Mouse (Mus musculus): ENCODE measurements around the gene Glcci1.
"Not testable (repeated sequence)": the region's sequence is repeated elsewhere in the genome, so short reads cannot be mapped to it uniquely, and the experiment has no call there.

Gene Glcci1

DNA sequence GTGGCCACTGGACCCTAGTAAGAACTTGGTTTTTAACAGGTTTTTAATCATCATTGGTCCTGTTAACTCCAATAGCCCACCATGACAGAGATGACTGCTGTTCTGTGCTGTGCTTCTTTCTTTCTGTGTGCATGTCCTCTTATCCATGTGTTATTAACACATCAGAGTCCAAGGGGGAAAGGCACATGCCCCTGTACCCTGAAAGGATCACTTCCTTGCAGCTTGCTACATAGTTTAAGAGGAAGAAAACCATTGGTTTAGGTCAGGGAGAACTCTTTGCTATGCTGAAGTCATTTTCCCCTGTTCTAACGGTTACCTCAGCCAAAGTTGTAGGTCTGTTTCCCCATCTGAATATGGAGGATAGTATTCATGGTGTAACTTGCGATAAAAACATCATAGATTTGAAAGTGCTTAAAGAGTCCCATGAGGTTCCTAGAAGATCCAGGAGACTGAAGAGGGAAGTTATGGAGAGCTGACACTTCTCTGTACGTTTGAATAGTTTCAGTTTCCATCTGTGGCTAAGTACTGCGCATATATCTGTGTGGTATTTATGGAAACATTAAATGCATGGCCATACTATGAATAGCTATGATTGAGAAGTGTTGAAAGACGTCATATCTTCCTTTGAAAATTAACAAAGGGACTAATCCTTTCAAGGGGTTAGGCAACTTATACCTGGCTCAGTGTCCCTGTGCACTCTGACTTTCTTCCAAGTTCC lies 14.1 kb upstream of the Glcci1 start:
- no peak for DNase-seq (ENCODE audit: extremely low spot score, low read depth, low spot score)

DNA sequence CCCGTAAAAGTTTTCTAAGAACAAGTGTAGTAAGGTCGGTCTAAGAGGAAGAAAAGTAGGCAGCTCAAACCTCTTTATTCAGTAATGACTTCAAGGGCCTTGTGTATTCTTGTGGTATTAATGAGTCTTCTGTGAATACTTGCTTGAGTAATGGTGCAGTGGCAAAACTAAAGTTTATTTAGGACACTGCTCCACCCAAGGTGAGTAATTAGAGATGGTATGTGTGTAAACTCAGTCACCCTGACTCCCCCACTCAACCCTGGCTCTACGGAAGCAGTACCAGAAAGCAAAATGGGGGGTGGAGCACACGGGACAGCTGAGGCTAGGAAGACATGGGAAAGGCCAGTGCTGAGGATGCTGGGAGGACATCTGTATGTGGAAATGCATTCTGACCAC lies 13.6 kb upstream of the Glcci1 start:
- DNase-seq (ENCODE audit: extremely low spot score, low read depth, low spot score): no peak

DNA sequence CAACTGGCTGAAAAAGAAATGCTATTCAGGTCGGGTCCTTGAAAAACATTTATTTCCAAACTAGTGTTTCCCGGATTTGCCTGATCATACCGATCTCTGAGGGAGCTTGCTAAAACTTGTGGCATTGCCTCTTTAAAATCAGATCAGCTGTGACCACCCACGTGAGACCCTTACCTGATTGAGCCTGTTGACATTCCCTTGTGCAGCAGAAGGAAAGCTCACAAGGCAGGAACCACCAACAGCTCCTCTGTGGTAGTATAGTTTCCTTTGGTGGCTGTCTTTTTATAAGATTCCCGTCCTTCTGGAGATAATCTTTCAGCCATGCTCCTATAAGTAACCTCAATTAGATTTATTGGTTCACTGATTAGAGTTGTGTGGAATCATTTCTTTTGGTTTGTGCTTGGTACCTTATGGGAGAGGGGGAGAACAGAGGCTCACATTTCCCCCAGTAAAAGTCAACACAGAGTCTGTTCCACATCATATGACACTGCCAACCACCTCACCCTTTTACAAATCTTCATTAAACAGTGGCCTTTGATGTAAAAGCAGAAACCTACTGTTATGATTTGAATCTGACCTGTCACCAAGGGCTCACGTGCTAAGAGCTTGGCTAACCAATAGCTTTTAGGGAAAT lies 12.0 kb upstream of the Glcci1 start:
- no peak for DNase-seq (ENCODE audit: extremely low spot score, low read depth, low spot score)

- no peak for DNase-seq (ENCODE audit: extremely low spot score, low read depth, low spot score)
These were observed 11.5 kb upstream of the Glcci1 start for GRCm38 (mm10) chr6:8497868-8498257.

DNA sequence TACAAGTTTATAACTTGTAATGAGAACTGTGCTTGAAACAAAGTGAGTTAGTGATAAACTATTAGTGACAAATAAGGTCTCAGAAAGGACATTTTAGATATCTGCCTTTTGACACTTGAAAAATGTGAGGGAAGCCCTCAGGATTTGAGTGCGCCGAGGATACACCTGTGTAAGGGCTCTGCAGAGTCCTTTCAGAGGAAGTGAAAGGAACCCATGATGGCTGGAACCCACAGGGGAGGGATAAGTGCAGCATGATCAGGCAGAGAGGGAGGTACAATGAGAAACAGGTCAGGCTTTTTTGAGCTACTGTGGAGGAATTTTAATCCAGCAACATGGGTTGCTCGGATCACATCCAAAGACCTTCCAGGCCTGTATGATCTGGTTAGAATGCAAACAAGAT lies 10.4 kb upstream of the Glcci1 start:
- DNase-seq (ENCODE audit: extremely low spot score, low read depth, low spot score): no peak

- DNase-seq (ENCODE audit: extremely low spot score, low read depth, low spot score): no peak
These were observed 5.4 kb upstream of the Glcci1 start for GRCm38 (mm10) chr6:8503953-8504352.

GRCm38 (mm10) chr6:8504521-8505228 lies 4.7 kb upstream of the Glcci1 start:
- DNase-seq (ENCODE audit: extremely low spot score, low read depth, low spot score): no peak

DNA sequence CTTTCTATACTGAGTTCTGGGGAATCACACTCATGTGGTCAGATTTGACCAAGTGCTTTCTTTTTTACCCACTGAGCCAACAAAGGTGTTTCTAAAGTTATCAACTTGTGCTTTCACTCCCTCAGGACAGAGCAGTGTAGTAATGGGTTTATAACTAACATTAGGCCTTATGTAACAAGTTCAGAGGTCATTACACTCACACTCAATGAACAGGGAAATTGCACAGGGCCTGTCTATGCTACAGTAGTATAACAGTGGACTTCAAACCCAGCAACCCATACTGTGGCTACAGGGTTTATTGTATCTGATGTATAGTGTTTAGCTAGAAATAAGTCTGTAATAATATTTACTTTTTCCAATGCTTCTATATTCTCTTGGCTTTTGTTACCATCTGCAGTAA lies 2.8 kb upstream of the Glcci1 start:
- DNase-seq (ENCODE audit: extremely low spot score, low read depth, low spot score): no peak

DNA sequence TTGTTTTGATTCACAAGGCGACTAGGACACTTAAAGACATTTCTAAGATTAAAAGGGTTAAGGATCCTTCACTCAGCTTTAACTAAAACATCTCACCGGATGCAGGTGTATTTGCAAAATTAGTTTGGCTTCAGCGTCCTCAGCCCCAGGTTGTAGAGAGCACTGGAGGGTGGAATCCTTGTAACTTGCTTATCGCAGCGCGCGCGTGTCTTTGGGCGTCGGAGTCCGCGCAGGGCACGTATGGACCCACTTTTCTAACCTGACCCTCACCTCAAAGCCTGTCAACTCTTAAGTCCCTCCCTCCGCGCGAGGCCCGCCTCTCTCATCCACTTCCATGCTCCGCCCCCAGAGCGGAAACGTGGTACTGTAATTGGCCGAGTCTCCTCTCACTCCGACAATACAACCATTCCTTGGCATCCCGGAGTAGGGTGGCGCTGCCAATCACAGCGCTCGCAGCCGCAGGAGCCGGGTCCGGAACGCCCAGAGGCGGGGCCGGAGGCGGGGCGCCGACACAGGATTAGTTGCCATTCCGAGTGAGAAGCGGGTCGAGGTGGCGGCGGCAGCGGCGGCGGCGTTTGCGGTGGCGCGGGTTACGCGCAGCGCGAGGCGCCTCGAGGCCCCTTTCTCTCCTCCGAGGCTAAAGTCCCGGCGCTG lies 390 bp upstream of the Glcci1 start:
- DNase-seq (ENCODE audit: extremely low spot score, low read depth, low spot score): peak; percentile 90

DNA sequence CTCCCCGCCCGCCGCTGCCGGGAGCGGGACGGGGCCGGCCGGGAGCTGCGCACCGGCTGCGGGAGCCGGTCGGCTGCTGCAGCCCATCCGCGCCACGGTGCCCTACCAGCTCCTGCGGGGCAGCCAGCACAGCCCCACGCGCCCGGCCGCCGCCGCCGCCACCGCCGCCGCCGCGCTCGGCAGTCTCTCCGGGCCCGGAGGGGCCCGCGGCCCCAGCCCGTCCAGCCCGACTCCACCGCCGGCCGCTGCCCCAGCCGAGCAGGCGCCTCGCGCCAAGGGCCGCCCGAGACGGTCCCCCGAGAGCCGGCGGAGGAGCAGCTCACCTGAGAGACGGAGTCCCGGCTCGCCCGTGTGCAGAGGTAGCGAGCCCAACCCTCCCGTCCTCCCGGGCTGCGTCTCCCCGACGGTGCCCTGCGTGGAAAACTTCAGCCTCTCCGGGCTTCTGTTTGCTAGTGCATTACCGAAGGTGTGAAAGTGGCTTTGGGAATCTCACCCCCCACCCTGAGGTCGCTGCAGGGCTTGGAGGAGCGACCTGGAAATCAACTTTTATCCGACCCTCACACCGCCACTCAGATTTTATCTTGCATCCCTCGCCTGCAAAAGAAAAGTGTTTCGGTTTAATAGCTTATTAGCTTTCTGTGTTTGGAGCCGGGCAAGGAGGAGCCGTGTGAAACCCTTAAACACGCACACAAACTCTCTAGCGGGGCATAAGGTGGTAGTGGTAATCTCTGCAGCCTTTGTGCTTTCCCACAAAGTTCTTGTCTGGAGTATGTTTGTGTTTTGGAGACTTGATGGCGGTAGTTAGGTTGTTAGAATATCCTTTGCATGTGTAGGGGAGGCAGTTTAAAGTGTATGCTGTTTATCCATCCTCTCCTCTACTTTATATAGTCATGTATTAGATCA lies 812 bp downstream of the Glcci1 start:
- no peak for DNase-seq (ENCODE audit: extremely low spot score, low read depth, low spot score)

DNA sequence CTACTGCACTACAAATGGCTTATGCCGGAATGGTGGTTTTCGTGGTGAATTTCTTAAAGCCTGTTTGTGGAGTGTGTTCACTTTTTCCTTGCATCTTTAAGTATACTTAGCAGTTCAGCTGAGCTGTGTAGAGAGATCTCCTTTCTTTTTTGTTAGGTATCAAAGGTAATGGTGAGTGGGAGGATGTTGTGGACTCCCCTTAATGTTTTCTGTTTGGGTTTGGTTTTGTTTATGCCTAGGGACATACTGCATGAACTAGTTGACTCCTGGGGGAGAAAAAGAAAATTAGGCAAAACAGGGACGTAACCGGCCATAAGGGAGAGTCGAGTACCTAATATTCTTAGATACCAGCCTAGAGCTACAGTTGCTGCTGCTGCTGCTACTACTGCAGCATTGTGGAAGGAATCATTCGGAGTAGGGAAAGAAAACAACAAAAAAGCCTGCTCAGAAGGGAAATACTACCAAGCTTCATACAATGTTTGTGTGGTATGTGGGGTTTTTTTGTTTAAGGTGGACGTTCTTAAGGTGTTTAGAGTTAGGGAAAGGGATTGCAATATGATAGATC lies 1.5 kb downstream of the Glcci1 start:
- no peak for DNase-seq (ENCODE audit: extremely low spot score, low read depth, low spot score)

- no peak for DNase-seq (ENCODE audit: extremely low spot score, low read depth, low spot score)
These were observed 2.0 kb downstream of the Glcci1 start for GRCm38 (mm10) chr6:8511447-8511846.

GRCm38 (mm10) chr6:8512416-8512815 lies 3.0 kb downstream of the Glcci1 start:
- DNase-seq (ENCODE audit: extremely low spot score, low read depth, low spot score): no peak

- DNase-seq (ENCODE audit: extremely low spot score, low read depth, low spot score): no peak
These were observed 10.3 kb downstream of the Glcci1 start for GRCm38 (mm10) chr6:8519687-8520086.

DNA sequence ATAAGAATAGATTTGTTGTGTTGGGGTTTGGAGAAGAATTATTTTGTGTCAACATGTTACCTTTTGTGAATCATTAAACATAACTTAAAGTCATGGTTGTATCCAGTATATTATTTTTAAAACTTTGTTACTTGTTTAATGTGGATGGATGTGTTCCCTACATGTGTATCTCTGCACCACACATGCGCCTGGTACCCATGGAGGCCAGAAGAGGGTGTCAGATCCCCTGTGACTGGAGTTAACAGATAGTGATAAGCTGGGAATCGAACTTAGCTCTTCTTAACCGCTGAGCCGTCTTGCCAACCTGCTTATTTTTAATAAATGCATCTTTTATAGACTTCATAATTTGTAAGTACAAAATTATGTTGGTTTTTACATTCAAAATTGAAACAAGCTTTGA lies 11.8 kb downstream of the Glcci1 start:
- DNase-seq (ENCODE audit: extremely low spot score, low read depth, low spot score): no peak

GRCm38 (mm10) chr6:8524717-8525116 lies 15.3 kb downstream of the Glcci1 start:
- DNase-seq (ENCODE audit: extremely low spot score, low read depth, low spot score): no peak

DNA sequence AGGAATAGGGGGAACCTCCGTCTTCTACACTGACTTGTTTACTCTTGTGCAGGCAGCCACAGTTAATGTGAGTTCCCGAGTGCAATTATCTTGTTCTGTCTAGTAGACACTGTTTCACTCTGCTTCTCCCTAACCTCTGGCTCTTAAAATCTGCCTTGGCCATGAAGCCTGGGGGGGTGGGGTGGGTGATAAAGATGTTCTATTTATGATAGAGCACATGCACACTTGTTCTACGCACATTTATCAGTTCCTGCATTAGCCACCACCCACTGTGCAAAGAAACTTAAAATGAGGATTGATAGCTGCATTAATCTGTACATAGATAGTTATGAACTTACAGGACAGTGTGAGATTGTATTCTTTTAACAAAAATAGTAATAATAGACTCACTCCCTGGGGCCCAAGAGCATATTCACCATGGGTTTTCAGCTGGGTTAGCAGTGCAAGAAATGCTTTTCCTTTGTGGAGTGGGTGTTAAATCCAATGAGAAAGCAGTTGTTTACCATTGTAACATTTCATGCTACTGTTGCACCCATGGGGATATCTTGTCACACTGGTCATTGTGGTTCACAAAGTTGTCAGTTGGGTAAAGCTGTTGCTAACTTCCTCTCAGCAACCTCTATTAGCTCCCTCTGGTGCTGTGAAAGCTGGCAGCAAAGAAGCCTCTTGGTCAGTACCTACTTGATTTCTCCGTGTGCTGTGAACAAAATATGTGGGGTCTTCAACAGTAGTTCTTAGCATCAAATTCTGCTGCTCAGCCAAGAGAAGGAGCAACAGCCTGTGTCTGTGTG lies 21.9 kb downstream of the Glcci1 start:
- no peak for DNase-seq (ENCODE audit: extremely low spot score, low read depth, low spot score)

DNA sequence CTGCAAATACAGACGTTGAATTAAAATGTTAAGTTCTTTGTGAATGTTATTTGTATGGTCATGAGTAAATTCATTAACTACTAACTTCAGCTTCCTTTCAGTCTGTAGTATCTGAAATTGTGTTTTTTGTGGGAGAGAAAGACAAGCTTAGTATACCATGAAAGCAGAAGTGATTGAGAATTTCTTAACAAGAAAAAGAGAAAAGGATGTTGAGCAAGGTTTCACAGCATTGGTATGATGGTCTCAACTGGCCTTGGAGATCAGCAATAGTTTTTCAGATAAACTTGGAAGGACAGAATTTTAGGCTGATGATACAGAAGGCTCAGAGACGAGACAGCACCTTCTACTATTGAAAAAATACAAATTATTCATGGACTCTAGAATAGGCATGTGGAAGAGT lies 27.5 kb downstream of the Glcci1 start:
- no peak for DNase-seq (ENCODE audit: extremely low spot score, low read depth, low spot score)

- DNase-seq (ENCODE audit: extremely low spot score, low read depth, low spot score): not testable (repeated sequence)
These were observed 32.1 kb downstream of the Glcci1 start for GRCm38 (mm10) chr6:8541531-8541930.

GRCm38 (mm10) chr6:8544822-8545221 lies 35.4 kb downstream of the Glcci1 start:
- no peak for DNase-seq (ENCODE audit: extremely low spot score, low read depth, low spot score)
